Mouse (Mus musculus) cerebellum, adult 9-11 months (tissue): Measurements from ENCODE around the gene Zfp563.

ENCODE experiments used
- DNase-seq: peaks from one replicate; pipeline ENCODE4 v3.0.0; 2022

Gene Zfp563

DNA sequence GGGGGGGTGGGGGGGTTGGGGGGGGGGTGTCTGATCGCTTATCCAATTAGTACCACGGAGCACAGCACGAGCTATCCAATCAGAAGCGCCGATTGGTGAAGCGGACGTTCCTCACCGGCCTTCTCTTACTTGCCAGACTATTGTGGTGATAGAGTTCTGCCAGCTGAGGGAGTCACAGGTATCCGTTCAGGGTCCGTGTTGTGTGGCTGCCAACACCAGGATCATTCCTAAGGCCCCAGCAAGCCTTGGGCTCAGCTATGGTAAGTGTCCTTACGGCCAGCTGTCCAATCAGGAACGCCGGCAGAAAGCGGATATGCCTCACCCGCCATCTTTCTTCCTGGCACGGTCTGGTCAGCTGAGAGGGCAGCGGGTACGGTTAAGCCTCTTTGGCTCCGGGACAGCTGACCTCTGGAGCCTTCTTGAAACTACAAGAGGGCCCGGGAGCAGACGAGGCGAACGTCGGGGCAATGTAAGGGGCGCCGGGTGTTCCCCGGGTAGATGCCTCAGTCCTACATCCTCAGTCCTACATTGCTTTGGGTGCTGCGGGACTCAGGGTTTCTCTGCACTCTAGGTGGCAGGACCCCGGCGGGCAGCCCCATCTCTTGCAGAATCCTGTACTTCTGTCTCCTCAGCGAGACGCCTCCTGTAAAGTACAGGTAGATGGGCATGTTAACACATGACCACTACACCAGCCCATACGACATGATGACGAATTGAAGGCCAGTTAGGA, at the start of gene Zfp563:
Gene Zfp563 (plus strand): TSS at position 91 of the 730 bp plus-strand sequence.
- DNase-seq, result peak; percentile 95

DNA sequence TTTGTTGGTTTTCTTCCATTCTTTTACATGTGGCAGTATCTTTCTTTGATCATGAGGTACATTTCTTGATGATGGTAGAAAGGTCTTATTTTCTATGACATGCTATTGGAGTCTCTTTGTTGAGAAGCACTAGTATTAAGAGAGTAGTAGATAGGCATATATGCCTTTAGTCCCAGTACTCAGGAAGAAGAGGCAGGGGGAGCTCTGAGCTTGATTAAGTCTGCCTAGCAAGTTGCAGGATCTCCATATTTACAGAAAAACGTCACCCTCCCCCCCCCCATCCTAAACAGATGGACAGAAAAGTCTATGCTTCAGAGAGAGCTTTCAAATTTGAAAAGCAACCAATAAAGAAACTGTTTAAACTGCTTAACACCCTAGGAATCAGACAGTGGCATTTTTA, 30.3 kb upstream of the Zfp563 start:
- DNase-seq, result no peak

DNA sequence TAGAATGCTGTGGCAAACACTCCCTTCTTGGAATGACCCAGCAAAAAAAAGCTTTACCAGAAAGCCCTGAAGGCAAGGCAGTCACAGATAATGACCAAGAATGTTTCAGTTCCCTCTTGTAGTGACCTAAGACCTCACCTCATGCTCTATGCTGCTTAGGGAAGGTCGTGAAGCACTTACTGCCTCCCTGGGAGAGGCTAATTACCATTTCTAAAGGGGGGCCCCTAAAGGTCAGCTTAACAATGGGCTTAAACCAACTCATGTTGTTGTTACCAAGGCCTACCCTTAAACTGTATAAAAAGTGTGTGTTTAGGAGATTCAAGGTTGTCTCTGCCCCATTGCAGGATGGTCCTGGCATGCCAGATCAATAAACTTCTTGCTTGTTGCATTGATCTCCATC, 26.1 kb upstream of the Zfp563 start:
- DNase-seq, result no peak

DNA sequence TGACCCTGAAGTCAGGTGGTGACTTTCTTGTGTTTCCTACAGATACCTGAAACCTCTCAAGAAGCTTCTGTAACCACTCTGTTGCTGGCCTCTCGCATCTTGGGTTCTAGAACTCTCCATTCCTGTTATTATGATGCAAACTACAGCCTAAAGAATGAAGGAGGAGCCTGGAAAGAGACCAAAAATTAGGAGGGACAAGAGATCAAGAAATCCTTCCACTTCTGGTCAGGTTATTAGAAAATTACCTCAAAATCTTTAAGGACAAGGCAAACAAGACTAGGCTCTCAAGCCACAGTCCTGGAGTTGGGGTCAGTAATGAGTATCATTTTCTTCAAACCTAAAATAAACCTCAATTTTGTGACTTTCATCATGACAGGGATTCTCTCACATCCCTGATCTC, 21.2 kb upstream of the Zfp563 start, which contains the start of gene 4921501E09Rik:
Gene 4921501E09Rik (minus strand): TSS at position 101 of the 400 bp plus-strand sequence.
- no peak for DNase-seq

DNA sequence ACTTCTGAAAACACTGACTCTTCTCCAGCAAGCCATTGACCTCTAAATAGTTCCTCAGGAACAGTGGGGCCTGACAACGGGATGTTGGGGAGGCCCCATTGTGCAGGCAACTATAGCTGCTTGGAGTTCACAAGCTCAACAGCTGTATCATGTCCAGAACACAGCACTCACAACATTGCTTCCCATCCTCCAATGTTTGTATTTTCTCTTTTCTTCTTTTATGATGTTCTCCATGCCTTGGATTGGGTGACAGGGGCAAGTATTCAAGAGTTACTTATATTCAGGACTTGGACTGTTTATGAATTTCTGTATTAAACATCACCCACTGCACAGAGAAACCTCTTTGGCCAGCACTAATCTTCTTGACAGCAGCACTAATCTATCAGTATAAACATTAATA, 2.5 kb downstream of the Zfp563 start:
- DNase-seq, result no peak

DNA sequence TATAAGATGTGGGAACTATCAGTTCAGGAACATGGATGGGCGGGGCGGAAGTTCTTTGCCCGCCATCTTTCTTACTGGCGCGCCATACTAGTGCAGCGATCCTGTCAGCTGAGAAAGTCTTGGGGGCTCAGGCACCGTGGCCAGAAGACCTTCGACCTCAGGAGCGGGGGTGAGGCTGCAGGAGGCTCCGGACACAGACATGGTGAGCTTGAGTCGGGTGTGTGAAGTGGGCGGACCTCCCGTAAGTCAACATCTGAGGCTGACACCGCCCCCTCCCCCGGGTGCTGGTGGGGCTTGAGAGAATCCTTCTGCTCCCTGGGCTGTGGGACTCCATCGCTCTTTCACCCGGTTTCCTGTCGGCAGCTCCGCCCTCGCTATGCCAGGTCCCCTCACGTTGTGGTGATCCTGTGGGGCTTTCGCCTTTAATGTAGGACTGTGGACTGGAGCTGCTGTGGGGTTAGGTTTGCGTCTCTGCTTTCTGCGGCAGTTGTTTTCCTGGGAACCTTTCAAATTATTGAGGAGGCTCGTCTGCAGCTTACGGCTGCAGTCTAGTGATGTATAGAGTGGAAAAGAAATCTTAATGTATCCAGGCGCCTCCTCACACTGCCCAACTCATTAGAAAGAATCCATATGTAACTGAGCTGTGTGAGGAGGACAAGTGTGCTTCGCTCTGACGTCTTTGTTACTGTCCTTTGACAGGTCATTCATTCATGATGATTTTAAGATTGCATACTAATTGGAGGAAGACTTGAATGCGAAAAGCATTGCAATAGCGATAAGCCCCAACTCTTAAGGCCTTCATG, 3.5 kb downstream of the Zfp563 start:
- DNase-seq, result peak; percentile 84

DNA sequence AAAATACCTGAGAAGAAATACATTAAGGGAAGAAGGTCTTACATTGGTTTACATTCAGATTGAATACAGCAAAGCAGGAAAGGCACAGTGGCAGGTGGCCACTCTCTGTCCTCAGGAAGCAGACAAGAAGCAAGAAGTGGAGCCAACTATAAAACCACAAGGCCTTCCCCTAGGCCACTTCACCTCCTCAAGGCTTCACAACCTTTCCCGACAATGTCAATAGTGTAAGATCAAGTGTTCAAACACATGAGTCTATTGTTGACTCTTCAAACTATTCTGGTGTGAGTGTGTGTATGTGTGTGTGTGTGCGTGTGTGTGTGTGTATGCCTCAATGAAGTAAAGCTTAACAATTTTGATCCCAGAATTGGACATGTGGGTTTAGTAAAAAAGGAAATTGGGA, 8.3 kb downstream of the Zfp563 start:
- no peak for DNase-seq

DNA sequence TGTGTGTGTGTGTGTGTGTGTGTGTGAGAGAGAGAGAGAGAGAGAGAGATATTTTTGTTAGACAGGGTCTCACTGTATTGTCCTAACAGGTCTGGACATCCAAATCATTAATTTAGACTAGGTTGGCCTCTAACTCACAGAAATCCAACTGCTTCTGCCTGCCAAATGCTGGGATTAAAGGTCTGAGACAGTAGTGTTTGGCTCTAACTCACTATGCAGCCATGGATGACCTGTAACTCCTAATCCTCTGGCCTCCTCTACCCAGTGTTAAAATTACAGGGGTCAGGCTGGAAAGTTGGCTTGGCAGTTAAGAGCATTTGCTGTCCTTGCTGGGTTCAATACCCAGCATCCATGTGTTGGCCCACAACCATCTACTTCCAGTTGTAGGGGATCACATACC, 35.4 kb downstream of the Zfp563 start:
- DNase-seq, result no peak

DNA sequence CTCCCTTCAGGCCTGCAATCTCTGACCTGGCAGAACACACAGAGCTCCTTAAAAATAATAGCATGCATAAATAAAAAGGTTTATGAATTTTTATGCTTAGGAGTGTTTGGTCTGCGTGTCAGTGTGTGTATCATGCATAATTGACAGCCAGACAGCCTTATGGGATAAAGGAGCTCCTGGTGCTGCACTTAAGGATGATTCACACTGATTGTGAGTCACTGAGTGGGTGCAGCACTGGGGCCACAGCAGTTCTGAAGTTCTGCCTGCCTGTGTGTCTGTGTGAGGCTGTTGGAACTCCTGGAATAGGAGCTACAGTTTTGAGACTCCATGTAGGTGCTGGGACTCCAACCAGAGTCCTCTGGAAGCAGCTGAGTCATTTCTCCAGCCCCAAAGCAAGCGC, 37.1 kb downstream of the Zfp563 start:
- no peak for DNase-seq

DNA sequence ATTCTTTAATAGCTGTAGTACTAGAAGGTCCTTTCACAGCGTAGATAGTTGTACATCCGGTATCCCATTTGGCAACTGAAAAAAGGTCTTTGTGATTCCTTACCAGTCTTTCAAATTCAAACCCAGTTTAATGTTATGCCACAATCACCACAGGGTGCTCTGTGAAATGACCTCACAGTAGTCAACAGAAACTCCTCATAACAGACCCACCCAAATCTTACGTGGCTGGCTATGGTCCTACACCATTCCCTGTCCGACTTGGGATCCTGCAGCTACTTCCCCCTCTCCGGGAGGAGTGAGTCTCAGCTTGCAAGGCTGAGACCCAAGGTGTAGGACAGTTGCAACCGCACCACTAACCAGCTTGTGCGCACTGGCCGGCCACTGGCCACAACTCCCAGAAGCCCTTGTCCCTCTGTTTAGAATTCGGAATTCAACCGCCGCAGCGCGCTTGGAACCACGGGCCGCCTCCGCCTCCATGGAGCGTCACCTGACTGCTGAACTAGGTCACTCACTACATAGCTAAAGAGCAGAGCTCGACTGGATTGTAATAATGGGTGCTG, 50.2 kb downstream of the Zfp563 start, which contains the start of gene Morc2b:
Gene Morc2b (minus strand): TSS at position 423 of the 560 bp plus-strand sequence.
- DNase-seq, result no peak
